Mouse (Mus musculus) lung, postnatal 0 days (tissue): Measurements from ENCODE around the gene Palm2. TPM values are rescaled to one million over a fixed set of nuclear protein-coding genes. Genes with fewer than 3 reads are reported as not detected.

Experiments used
- ATAC-seq: fragments of 200-750 bp; cut with Nextera tagmentation; 2 replicates; pipeline ENCODE4 v1.8.0; 2017; ENCODE audit warnings: moderate library complexity
- DNase-seq: peaks from one replicate; pipeline ENCODE4 v3.0.0-alpha.2; 2016; ENCODE audit warnings: low spot score
- H3K27ac ChIP-seq: fragments of 300-500 bp; sonication (generic); 2 replicates; pipeline ENCODE4 v1.5.1; 2014; ENCODE audit warnings: antibody characterized with exemption, mild to moderate bottlenecking, low read length, mixed read lengths
- H3K27me3 ChIP-seq: fragments of 300-500 bp; sonication (generic); replicated peaks from 2 replicates; pipeline ENCODE4 v1.6.1; 2014; ENCODE audit warnings: low read length, mixed read lengths; ENCODE audit not compliant: insufficient read depth
- H3K36me3 ChIP-seq: fragments of 300-500 bp; sonication (generic); 2 replicates; pipeline ENCODE4 v1.6.1; 2014; ENCODE audit warnings: low read length, mixed read lengths; ENCODE audit not compliant: insufficient read depth
- H3K4me1 ChIP-seq: fragments of 300-500 bp; sonication (generic); 2 replicates; pipeline ENCODE4 v1.6.1; 2014; ENCODE audit warnings: antibody characterized with exemption, low read depth, low read length, mixed read lengths; ENCODE audit not compliant: insufficient read depth
- H3K4me2 ChIP-seq: fragments of 300-500 bp; sonication (generic); replicated peaks from 2 replicates; pipeline ENCODE4 v1.6.1; 2014; ENCODE audit warnings: low read depth, mild to moderate bottlenecking, low read length, moderate library complexity, mixed read lengths
- H3K4me3 ChIP-seq: fragments of 300-500 bp; sonication (generic); 2 replicates; pipeline ENCODE4 v1.5.1; 2014; ENCODE audit warnings: low read depth, low read length
- H3K9ac ChIP-seq: fragments of 300-500 bp; sonication (generic); replicated peaks from 2 replicates; pipeline ENCODE4 v1.6.1; 2014; ENCODE audit warnings: low read depth, mild to moderate bottlenecking
- H3K9me3 ChIP-seq: fragments of 300-500 bp; sonication (generic); 2 replicates; pipeline ENCODE4 v1.6.1; 2016; ENCODE audit warnings: low read length, mixed read lengths
- CTCF ChIP-seq: IDR thresholded peaks from 2 replicates; pipeline ENCODE4 v1.5.1; 2016; ENCODE audit warnings: antibody characterized with exemption, mild to moderate bottlenecking
- EP300 ChIP-seq: IDR thresholded peaks from 2 replicates; pipeline ENCODE4 v1.6.1; 2016; ENCODE audit warnings: antibody characterized with exemption, mild to moderate bottlenecking, control low read depth
- WGBS: fragments of 180-500 bp; shearing (Covaris S2); extraction: QIAGEN DNeasy Blood & Tissue Kit; methylation state at CpG from one replicate; pipeline ENCODE4 v1.1.7; 2014; 5-methylcytosine and 5-hydroxymethylcytosine counted together
- polyA plus RNA-seq: library from polyadenylated mRNA; unstranded; fragments of >200 nt; fragmentation: Nextera tagmentation; extraction: Ambion mirVana; gene quantifications from 2 replicates; pipeline ENCODE4 v1.2.1, GENCODE M21; 2015

The Palm2 gene
- polyA plus RNA-seq, 1 experiment from 2014 or later: 1.9 TPM

GRCm38 (mm10) chr4:57666101-57666500 lies 232.1 kb downstream of the Palm2 start:
- no peak overlapping the region for H3K4me2 ChIP-seq
- H3K4me3 ChIP-seq: no peak overlapping the region
- ATAC-seq: no peak

GRCm38 (mm10) chr4:57670813-57671469 lies 236.9 kb downstream of the Palm2 start:
- ATAC-seq (no peak), DNase-seq (peak; percentile 60)
- Histone ChIP-seq H3K4me3 (no peak overlapping the region), H3K4me2 (no peak overlapping the region), H3K36me3 (no peaks in the 10 kb centered on the region), H3K27ac (no peak overlapping the region), H3K4me1 (0 out of 2 replicates have a peak, but pooled peaks cover 2% of the 10 kb centered on the region), H3K27me3 (no peaks in the 10 kb centered on the region), H3K9ac (no peak overlapping the region), H3K9me3 (no peaks in the 10 kb centered on the region)
- TF ChIP-seq EP300: no peak
- TF ChIP-seq CTCF: peak; percentile 68
- WGBS: 43% methylated on average over 7 of the region's 7 CpGs

More at GRCm38 (mm10) chr4:57666101-57666500, 232.1 kb downstream of the Palm2 start:
- WGBS: 70% methylated on average over 3 of the region's 3 CpGs
- TF ChIP-seq EP300 (no peak), CTCF (no peak)
- no peak for DNase-seq
- Histone ChIP-seq H3K9me3 (no peaks in the 10 kb centered on the region), H3K27me3 (no peaks in the 10 kb centered on the region), H3K36me3 (no peaks in the 10 kb centered on the region), H3K27ac (no peak overlapping the region), H3K4me1 (no peaks in the 10 kb centered on the region), H3K9ac (no peak overlapping the region)

GRCm38 (mm10) chr4:57672541-57672940 lies 238.5 kb downstream of the Palm2 start:
- no peak for ATAC-seq
- Histone ChIP-seq H3K27ac (no peak overlapping the region), H3K9me3 (no peaks in the 10 kb centered on the region), H3K9ac (no peak overlapping the region), H3K4me3 (no peak overlapping the region), H3K36me3 (no peaks in the 10 kb centered on the region), H3K27me3 (no peaks in the 10 kb centered on the region), H3K4me2 (no peak overlapping the region), H3K4me1 (0 out of 2 replicates have a peak, but pooled peaks cover 3% of the 10 kb centered on the region)
- DNase-seq: no peak
- TF ChIP-seq CTCF: no peak
- WGBS: 83% methylated on average over 4 of the region's 4 CpGs

GRCm38 (mm10) chr4:57672996-57673906 lies 239.2 kb downstream of the Palm2 start:
- H3K4me2 ChIP-seq: peak overlapping the region; percentile 43
- TF ChIP-seq EP300: peak; percentile 95
- peak; percentile 94 for TF ChIP-seq CTCF
- H3K9ac ChIP-seq: no peak overlapping the region
- H3K27me3 ChIP-seq: no peaks in the 10 kb centered on the region
- 10% methylated on average over 12 of the region's 12 CpGs for whole genome bisulfite sequencing
- DNase-seq (peak; percentile 94), ATAC-seq (peak; percentile 66)
- no peaks in the 10 kb centered on the region for H3K36me3 ChIP-seq
- no peaks in the 10 kb centered on the region for H3K9me3 ChIP-seq
- peak overlapping the region; percentile 83 for H3K27ac ChIP-seq
- H3K4me3 ChIP-seq: no peak overlapping the region
- 0 out of 2 replicates have a peak, but pooled peaks cover 3% of the 10 kb centered on the region for H3K4me1 ChIP-seq

- Histone ChIP-seq H3K27ac (peak overlapping the region; percentile 83), H3K4me2 (no peak overlapping the region), H3K27me3 (no peaks in the 10 kb centered on the region), H3K36me3 (no peaks in the 10 kb centered on the region), H3K4me3 (no peak overlapping the region), H3K9me3 (no peaks in the 10 kb centered on the region), H3K4me1 (0 out of 2 replicates have a peak, but pooled peaks cover 3% of the 10 kb centered on the region), H3K9ac (no peak overlapping the region)
- DNase-seq: peak; percentile 59
- WGBS: 48% methylated on average over 7 of the region's 7 CpGs
- ATAC-seq: no peak
- TF ChIP-seq EP300 (no peak), CTCF (no peak)
Measured at GRCm38 (mm10) chr4:57674351-57674750, 240.3 kb downstream of the Palm2 start.

GRCm38 (mm10) chr4:57675387-57675786 lies 241.3 kb downstream of the Palm2 start:
- Histone ChIP-seq H3K4me1 (0 out of 2 replicates have a peak, but pooled peaks cover 3% of the 10 kb centered on the region), H3K4me3 (no peak overlapping the region), H3K4me2 (peak overlapping the region; percentile 42), H3K27me3 (no peaks in the 10 kb centered on the region), H3K9me3 (no peaks in the 10 kb centered on the region), H3K9ac (no peak overlapping the region), H3K27ac (peak overlapping the region; percentile 83), H3K36me3 (no peaks in the 10 kb centered on the region)
- ATAC-seq (peak; percentile 79), DNase-seq (peak; percentile 92)
- TF ChIP-seq EP300: peak; percentile 89
- TF ChIP-seq CTCF: no peak
- WGBS: 1% methylated on average over 13 of the region's 13 CpGs
